Mouse (Mus musculus): ENCODE data around the gene Vmn1r21. TPM values are rescaled to one million over a fixed set of nuclear protein-coding genes. Genes with fewer than 3 reads are reported as not detected.
"Not testable (repeated sequence)": the region's sequence is repeated elsewhere in the genome, so short reads cannot be mapped to it uniquely, and the experiment has no call there.

The Vmn1r21 gene
- polyA plus RNA-seq (2014; fragmentation: Nextera tagmentation; extraction: Ambion mirVana): 0.16 TPM in 1 of 2 replicates, not detected in the other

DNA sequence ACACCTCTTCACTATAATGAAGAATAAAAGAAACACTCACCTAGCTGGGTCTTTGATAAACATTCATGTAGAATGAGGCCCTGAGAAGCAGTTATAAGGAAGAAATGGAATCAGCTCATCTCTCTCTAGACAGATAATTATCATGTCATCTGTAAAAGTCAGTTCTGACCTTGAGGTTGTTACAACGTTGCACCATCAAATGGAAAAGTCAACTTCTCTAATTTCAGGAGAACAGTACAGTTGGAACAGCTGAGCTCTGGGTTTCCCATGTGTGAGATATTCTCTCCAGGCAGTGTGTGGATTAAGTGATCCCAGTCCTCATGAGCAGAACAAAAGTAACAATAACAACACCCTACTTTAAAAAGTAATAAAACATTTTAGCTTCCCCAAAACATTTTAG is at the start of gene Vmn1r21:
Vmn1r21 (minus strand) TSS at position 58 of the 400 bp plus-strand sequence.
- Histone ChIP-seq H3K27ac (ENCODE audit: low read depth, low read length) (no peak within 1 kb of the TSS), H3K4me3 (ENCODE audit: low read depth, low read length) (no peak within 1 kb of the TSS), H3K27me3 (ENCODE audit: control insufficient read depth, insufficient read depth, low read length) (no peaks in the 10 kb centered on the region), H3K9me3 (ENCODE audit: control insufficient read depth, low read length) (no peaks in the 10 kb centered on the region), H3K4me2 (ENCODE audit: low read depth, low read length) (no peak within 1 kb of the TSS), H3K9ac (replicated peaks; ENCODE audit: low read depth, low read length) (no peak within 1 kb of the TSS), H3K4me1 (ENCODE audit: control insufficient read depth, insufficient read depth, low read length) (no peaks in the 10 kb centered on the region), H3K36me3 (ENCODE audit: control insufficient read depth, insufficient read depth, low read length) (no peaks in the 10 kb centered on the region)
- no peak for ATAC-seq (ENCODE audit: low read depth)
- 73% methylated on average over 1 of the region's 1 CpGs for whole genome bisulfite sequencing

DNA sequence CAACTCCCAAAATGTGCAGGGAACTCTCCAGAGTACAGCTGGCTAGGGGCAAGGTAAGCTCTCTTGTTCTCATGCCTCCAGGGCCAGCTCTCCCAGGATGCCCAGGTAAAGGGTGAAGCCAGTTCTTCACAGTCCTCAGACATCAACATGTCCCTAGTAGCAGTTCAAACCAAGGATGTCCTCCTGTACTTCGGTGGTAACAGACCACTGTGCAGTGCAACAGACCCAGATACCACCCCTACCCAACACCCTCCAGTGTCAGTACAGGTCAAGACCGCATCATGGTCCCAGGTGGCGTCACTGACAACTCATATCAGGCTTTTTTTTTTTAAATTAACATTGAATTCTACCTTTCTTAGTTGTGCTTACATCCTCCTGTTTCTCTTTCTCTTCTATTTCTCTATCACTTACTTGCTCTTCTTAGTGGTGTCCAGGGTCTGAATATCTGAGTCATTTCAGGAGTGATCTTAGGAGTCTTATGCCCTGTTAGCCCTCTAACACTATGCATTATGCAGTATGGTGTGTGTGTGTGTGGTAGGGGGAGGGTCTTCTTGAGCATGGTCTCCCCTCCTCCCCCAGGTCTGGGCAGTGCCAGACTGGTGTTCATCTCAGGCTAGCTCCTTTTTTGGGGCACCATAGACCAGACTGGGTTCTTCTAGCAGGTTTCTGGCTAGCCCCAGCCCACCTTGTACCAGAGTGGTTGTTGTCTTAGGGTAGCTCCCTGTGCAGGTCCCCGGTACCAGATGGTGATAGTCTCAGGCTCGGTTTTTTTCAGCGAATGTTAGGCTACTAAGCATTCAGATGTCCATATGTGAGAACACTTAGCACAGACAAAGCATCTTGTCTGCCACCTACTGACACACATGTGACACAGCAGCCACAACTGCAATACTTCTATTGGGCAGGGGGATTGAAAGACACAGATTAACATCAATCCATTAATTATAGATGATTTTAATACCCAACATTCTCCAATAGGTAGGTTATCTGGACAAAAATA is 9.2 kb upstream of the Vmn1r21 start:
- Histone ChIP-seq H3K4me3 (ENCODE audit: low read depth, low read length) (no peak overlapping the region), H3K4me2 (ENCODE audit: low read depth, low read length) (0 out of 2 replicates have a peak overlapping the region, but pooled peaks have one; percentile 12), H3K4me1 (ENCODE audit: control insufficient read depth, insufficient read depth, low read length) (no peaks in the 10 kb centered on the region), H3K9ac (replicated peaks; ENCODE audit: low read depth, low read length) (no peak overlapping the region), H3K27ac (ENCODE audit: low read depth, low read length) (no peak overlapping the region), H3K36me3 (ENCODE audit: control insufficient read depth, insufficient read depth, low read length) (no peaks in the 10 kb centered on the region), H3K27me3 (ENCODE audit: control insufficient read depth, insufficient read depth, low read length) (no peaks in the 10 kb centered on the region), H3K9me3 (ENCODE audit: control insufficient read depth, low read length) (no peaks in the 10 kb centered on the region)
- 53% methylated on average over 6 of the region's 6 CpGs for WGBS
- peak; percentile 97 for ATAC-seq (ENCODE audit: low read depth)

DNA sequence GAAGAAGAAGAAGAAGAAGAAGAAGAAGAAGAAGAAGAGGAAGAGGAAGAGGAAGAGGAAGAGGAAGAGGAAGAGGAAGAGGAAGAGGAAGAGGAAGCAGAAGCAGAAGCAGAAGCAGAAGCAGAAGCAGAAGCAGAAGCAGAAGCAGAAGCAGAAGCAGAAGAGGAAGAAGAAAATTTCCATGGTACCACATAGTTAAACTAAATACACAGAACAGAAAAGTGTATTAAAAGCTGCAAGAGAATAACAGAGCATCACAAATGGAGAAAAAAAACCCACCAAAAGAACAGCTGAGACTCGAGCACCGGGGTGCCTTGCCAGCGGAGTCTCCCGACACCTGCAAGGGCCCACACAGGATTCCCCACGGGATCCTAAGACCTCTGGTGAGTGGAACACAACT is 1.0 kb upstream of the Vmn1r21 start:
- not testable (repeated sequence) for H3K9me3 ChIP-seq (ENCODE audit: control insufficient read depth, low read length); H3K9ac ChIP-seq (replicated peaks; ENCODE audit: low read depth, low read length)
- 91% methylated on average over 5 of the region's 5 CpGs for WGBS

DNA sequence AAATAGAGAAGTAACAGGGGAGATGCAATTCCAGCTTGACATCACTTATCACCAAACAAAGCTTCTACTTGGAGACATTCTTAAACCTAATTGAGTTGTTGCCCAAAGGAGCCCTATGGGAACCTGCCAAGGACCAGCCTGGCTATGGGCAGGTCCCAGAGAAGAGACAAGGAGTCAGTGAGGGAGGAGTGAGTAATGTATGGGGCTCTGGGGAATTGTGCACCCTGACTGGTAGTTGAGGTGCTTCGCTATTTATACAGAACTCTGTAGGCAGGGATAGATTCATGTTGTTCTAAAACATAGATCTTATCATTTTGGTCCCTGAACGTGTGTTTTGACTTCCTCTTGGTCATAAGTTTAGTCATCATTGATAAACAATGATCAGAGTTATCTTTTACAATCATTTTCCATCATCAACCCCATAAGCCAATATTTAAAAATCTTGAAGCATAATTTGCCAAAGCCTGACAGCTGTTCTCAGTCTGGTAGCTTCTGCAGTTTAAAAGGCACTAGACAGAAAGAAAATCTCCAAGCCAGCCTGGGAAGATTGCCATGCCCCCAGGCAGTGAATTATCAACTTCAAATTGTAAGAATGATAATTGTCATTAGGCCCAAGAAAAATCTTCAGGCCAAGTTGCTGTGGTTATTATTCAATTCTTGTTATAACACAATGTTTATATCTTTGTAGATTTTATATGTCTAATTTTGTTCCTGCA is 10.3 kb downstream of the Vmn1r21 start:
- WGBS: 78% methylated on average over 2 of the region's 2 CpGs
- no peak overlapping the region for H3K4me3 ChIP-seq (ENCODE audit: low read depth, low read length)
- no peaks in the 10 kb centered on the region for H3K9me3 ChIP-seq (ENCODE audit: control insufficient read depth, low read length)
- no peaks in the 10 kb centered on the region for H3K36me3 ChIP-seq (ENCODE audit: control insufficient read depth, insufficient read depth, low read length)
- H3K27ac ChIP-seq (ENCODE audit: low read depth, low read length): no peak overlapping the region
- ATAC-seq (ENCODE audit: low read depth): no peak
- no peaks in the 10 kb centered on the region for H3K27me3 ChIP-seq (ENCODE audit: control insufficient read depth, insufficient read depth, low read length)
- H3K4me2 ChIP-seq (ENCODE audit: low read depth, low read length): no peak overlapping the region
- no peak overlapping the region for H3K9ac ChIP-seq (replicated peaks; ENCODE audit: low read depth, low read length)
- no peaks in the 10 kb centered on the region for H3K4me1 ChIP-seq (ENCODE audit: control insufficient read depth, insufficient read depth, low read length)

More for the DNA sequence above, 1.0 kb upstream of the Vmn1r21 start:
- H3K27me3 ChIP-seq (ENCODE audit: control insufficient read depth, insufficient read depth, low read length); H3K4me1 ChIP-seq (ENCODE audit: control insufficient read depth, insufficient read depth, low read length); H3K4me3 ChIP-seq (ENCODE audit: low read depth, low read length); ATAC-seq (ENCODE audit: low read depth); H3K4me2 ChIP-seq (ENCODE audit: low read depth, low read length); H3K27ac ChIP-seq (ENCODE audit: low read depth, low read length); H3K36me3 ChIP-seq (ENCODE audit: control insufficient read depth, insufficient read depth, low read length): not testable (repeated sequence)

DNA sequence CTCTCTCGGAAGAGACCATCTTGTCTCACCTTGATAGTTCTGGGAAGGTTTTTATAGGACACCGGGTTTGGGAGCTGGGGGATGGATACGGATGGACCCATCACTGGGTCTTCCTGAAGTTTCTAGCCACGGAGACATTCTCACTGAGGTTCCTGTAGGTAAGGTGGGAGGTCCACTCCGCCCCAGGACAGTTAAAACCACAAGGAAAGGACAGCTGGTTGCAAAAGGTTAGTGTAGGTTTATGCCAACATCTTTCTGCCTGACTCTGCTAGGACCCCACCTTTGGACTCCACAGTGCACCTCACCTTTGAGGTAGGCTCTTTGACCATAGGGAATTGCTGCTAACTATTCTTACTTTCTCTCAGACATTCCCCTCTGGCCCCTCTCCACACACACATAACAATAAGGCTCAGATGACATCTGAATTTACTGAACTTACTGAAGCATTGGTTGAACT is 24.9 kb downstream of the Vmn1r21 start:
- Histone ChIP-seq H3K4me3 (ENCODE audit: low read depth, low read length) (peak overlapping the region; percentile 73), H3K4me2 (ENCODE audit: low read depth, low read length) (peak overlapping the region; percentile 69), H3K4me1 (ENCODE audit: control insufficient read depth, insufficient read depth, low read length) (peaks cover 13% of the 10 kb centered on the region; the same call in 1 of the 2 replicates), H3K9me3 (ENCODE audit: control insufficient read depth, low read length) (no peaks in the 10 kb centered on the region), H3K36me3 (ENCODE audit: control insufficient read depth, insufficient read depth, low read length) (no peaks in the 10 kb centered on the region), H3K27ac (ENCODE audit: low read depth, low read length) (peak overlapping the region; percentile 95), H3K27me3 (ENCODE audit: control insufficient read depth, insufficient read depth, low read length) (no peaks in the 10 kb centered on the region), H3K9ac (replicated peaks; ENCODE audit: low read depth, low read length) (peak overlapping the region; percentile 91)
- ATAC-seq (ENCODE audit: low read depth): no peak
- 7% methylated on average over 5 of the region's 5 CpGs for WGBS

DNA sequence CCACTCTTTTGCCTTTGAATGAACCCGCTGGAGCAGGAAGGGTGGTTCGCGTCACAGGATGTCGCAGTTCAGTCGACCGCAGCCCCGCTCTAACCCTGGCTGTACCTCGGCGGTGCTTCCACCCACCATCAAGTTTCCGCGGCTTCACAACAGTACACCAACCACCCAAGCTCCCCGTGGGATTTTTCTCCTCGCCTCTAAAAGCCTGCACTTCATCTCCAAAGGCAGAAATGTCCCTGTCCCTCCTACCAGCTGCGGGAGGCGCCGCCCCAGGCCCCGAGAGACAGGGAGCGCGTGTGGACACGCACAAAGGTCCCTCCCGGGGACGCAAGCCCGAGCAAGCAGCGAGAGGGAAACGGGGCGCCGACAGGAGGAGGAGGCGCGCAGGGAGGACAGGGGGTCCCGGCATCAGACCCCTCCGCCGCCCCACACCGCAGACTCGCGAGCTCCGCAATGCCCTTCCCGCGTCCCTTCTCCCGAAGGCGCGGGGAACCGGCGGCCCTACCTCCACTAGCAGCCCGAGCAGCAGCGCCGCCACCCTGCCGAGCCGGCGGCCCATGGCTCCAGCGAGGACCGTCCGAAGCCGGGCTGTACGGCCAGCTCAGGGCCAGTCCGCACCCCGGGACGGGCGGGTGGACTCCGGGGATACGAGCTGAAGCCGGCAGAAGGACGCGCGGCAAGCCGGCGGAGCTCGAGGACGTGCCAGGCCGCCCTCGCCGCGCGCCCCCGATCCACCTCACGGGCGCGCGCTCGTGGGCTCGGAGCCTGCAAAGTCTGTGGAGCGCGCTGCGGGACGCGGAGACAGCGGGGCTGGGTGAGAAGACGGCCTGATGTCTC is 25.5 kb downstream of the Vmn1r21 start, which contains the start of gene Vopp1:
Vopp1 (minus strand) TSS at position 738 of the 837 bp plus-strand sequence.
- Histone ChIP-seq H3K36me3 (ENCODE audit: control insufficient read depth, insufficient read depth, low read length) (no peaks in the 10 kb centered on the region), H3K9me3 (ENCODE audit: control insufficient read depth, low read length) (no peaks in the 10 kb centered on the region), H3K4me2 (ENCODE audit: low read depth, low read length) (peak within 1 kb of the TSS; percentile 69), H3K4me1 (ENCODE audit: control insufficient read depth, insufficient read depth, low read length) (peaks cover 13% of the 10 kb centered on the region; the same call in 1 of the 2 replicates), H3K4me3 (ENCODE audit: low read depth, low read length) (peak within 1 kb of the TSS; percentile 73), H3K27ac (ENCODE audit: low read depth, low read length) (peak within 1 kb of the TSS; percentile 95), H3K27me3 (ENCODE audit: control insufficient read depth, insufficient read depth, low read length) (no peaks in the 10 kb centered on the region), H3K9ac (replicated peaks; ENCODE audit: low read depth, low read length) (peak within 1 kb of the TSS; percentile 91)
- WGBS: under 1% methylated on average over 86 of the region's 87 CpGs
- ATAC-seq (ENCODE audit: low read depth): peak; percentile 94

DNA sequence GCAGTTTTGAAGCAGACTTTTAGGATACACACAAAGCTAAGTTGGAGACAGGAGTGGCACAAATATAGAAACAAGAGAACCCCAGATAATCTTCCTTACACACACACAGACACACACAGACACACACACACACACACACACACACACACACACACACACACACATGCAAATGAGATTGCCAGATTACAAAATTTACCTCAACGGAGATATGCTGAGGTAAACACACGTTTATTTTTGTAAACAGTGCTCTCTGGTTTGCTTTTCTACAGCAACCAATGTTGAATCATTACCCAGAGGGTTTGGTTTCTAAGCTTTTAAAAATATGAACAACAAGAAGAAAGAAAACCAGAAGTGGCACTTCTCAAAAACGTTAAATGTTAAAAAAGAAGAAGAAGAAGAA is 26.7 kb downstream of the Vmn1r21 start:
- Histone ChIP-seq H3K4me1 (ENCODE audit: control insufficient read depth, insufficient read depth, low read length) (peaks cover 13% of the 10 kb centered on the region; the same call in 1 of the 2 replicates), H3K9me3 (ENCODE audit: control insufficient read depth, low read length) (no peaks in the 10 kb centered on the region), H3K4me3 (ENCODE audit: low read depth, low read length) (no peak overlapping the region), H3K4me2 (ENCODE audit: low read depth, low read length) (peak overlapping the region; percentile 69; the same call in 1 of the 2 replicates), H3K36me3 (ENCODE audit: control insufficient read depth, insufficient read depth, low read length) (no peaks in the 10 kb centered on the region), H3K9ac (replicated peaks; ENCODE audit: low read depth, low read length) (no peak overlapping the region), H3K27ac (ENCODE audit: low read depth, low read length) (no peak overlapping the region), H3K27me3 (ENCODE audit: control insufficient read depth, insufficient read depth, low read length) (no peaks in the 10 kb centered on the region)
- ATAC-seq (ENCODE audit: low read depth): no peak
- WGBS: 37% methylated on average over 3 of the region's 3 CpGs

DNA sequence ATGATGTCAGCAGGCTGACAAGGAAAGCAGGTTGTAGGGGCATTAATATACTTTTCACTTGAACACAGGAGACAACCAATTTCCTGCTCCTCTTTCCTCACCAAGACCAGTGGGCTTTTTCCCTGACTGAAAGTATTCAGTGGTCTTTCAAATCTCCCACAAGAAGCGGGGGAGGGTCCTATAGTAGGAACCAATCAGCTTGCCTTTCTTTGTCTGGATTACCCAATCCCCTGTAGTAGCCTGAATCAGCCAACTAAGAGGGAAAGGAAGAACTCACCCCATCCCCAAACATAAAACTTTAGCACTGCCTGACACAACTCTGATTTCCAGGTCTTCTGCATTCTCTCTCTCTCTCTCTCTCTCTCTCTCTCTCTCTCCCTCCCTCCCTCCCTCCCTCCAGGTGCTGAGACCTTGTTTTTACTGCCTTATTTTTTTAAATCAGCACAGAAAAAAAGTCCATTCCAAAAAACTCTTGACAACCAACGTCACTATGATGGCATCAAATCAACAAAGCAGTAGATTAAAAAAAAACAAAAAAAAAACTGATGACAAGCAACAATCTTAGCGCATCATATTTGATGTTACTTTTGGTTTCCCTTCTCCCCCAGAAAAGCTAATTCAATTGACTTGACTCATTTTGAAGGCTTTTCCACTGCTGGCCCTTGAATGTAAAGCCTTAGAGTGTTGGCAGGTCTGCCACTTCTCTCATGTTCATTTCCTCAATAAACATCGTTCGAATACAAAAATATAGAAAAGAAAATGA is 27.3 kb downstream of the Vmn1r21 start:
- no peak overlapping the region for H3K27ac ChIP-seq (ENCODE audit: low read depth, low read length)
- peaks cover 13% of the 10 kb centered on the region; the same call in 1 of the 2 replicates for H3K4me1 ChIP-seq (ENCODE audit: control insufficient read depth, insufficient read depth, low read length)
- no peak overlapping the region for H3K9ac ChIP-seq (replicated peaks; ENCODE audit: low read depth, low read length)
- 70% methylated on average over 5 of the region's 5 CpGs for WGBS
- ATAC-seq (ENCODE audit: low read depth): peak; percentile 71; the same call in 1 of the 2 replicates
- H3K4me2 ChIP-seq (ENCODE audit: low read depth, low read length): peak overlapping the region; percentile 69; the same call in 1 of the 2 replicates
- H3K36me3 ChIP-seq (ENCODE audit: control insufficient read depth, insufficient read depth, low read length): no peaks in the 10 kb centered on the region
- no peaks in the 10 kb centered on the region for H3K27me3 ChIP-seq (ENCODE audit: control insufficient read depth, insufficient read depth, low read length)
- H3K9me3 ChIP-seq (ENCODE audit: control insufficient read depth, low read length): no peaks in the 10 kb centered on the region
- no peak overlapping the region for H3K4me3 ChIP-seq (ENCODE audit: low read depth, low read length)

Measured in neural tube, embryonic 14.5 days (tissue).